Mouse (Mus musculus): ENCODE results near the gene Psma7. TPM values are rescaled to one million over a fixed set of nuclear protein-coding genes. Genes with fewer than 3 reads are reported as not detected.

The Psma7 gene
- 304 TPM for polyA plus RNA-seq (2014; fragmentation: Illumina TruSeq; extraction: RNeasy Lipid Tissue Mini Kit (QIAGEN cat#74804); ENCODE audit: low read depth, low replicate concordance)

DNA sequence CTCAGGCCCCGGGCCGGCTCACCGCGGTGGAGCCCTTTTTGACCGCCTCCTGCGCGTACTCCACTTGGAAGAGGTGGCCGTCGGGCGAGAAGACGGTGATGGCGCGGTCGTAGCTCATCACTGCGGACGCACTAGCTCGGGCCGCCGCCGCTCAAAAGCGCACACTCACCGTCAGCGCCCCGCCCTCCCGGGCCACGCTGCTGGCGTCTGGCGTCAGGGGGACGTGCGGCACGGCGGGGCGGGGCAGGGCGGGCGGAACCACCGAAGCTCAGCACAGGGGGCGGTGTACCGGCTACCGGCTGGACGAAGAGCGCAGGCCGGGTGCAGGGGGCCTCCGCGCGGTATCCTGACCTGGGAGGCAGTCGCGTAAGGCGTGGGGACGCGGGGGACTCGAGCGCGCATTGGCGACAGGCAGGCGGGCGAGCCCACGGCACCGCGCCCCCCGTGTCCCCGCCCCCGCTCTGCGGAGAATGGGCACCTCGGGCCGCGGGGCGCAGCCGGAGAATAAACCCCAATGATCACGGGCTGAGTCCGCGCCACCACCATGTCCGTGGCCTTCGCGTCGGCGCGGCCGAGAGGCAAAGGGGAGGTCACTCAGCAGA is at the start of gene Psma7, which contains the start of gene Ss18l1:
Psma7 (minus strand) TSS at position 178 of the 602 bp plus-strand sequence.
Ss18l1 (plus strand) TSS at position 254 of the 602 bp plus-strand sequence.

DNA sequence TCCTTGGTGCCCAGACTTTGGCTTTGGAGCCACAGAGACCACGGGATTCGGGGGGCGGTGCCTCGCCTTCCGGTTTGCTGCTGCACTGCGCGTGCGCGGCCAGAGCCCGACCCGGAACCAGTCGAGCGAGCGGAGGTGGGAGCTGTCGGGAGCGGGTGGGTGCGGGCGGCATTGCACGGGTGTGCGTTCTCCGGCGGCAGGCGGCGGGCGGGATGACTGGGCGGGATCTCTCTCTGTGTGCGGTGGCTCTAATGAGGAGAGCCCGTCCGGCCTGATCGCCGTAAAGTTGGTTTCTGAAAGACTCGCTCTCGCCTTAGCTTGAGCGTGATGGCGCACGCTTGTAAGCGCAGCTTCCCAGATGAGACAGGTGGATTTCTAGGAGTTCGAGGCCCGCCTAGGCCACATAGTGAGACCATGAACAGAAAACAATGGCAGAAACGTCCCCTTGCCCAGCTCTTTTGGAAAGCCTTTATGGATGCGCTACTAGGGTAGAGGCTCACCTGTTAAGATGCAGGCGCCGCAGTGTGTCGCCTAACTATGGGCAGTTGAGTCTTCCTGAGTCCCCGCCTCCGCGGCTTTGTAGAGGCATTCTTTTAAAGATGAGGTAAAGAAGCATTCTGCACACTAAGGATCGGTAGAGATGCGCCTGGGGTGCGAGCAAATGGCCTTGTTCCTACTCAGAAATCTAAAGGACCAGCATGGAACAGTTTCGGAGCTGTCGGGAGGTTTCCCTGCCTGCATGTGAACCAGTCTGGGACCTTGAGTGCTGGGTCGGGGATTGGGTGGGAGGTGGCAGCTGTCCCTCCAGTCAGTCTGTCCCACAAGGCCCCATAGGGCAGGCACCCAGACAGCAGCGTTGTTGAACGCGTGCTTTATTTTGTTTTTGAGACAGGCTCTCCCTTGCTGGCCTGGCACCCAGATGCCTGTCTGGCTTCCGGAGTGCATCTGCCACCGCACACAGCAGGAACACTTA is 28.5 kb upstream of the Psma7 start, which contains the start of gene Mtg2:
Mtg2 (plus strand) TSS at position 108 of the 973 bp plus-strand sequence.

DNA sequence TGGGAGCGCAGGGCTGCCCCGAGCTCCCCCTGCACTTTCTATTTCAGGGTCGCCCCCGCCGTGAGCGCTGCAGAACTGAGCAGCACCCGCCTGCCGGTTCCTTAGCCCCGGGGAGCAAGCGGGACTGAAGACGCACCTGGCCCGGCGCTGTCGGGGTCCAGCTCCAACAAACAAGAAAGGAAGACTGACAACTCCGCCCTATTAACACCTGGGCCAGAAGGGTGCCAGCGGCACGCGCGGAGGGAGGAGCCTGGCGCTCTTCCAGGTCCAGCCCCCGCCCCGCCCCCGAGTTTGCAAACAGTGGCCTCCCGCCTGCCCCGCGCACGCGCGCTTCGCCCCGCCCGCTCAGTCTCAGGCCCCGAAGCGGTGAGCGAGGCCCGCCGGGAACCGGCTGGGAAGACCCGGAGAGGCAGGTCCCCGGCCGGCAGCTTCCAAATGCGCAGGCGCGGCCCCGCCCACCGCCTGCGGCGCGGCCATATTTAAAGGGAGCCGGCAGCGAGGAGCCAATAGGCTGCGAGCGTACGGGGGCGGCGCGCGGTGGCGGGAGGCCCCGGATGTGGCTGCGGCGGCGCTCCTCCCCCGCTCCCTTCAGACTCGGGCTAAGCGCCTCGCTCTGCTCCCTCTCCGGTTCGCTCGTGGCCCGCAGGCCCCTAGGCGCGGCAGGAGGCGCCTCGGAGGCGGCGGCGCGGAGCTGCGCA is 17.7 kb downstream of the Psma7 start, which contains the start of gene Lsm14b:
Lsm14b (plus strand) TSS at position 587 of the 698 bp plus-strand sequence.

Other genes starting within 250 kb of the Psma7 start
- 13.1 TPM for gene Taf4, start 65.8 kb downstream of the Psma7 start, polyA plus RNA-seq (2014; fragmentation: Illumina TruSeq; extraction: RNeasy Lipid Tissue Mini Kit (QIAGEN cat#74804); ENCODE audit: low read depth, low replicate concordance)
- 49.7 TPM for gene Lsm14b, start 17.4 kb downstream of the Psma7 start, polyA plus RNA-seq (2014; fragmentation: Illumina TruSeq; extraction: RNeasy Lipid Tissue Mini Kit (QIAGEN cat#74804); ENCODE audit: low read depth, low replicate concordance)
- 39.0 TPM for gene Ss18l1, start 76 bp upstream of the Psma7 start, polyA plus RNA-seq (2014; fragmentation: Illumina TruSeq; extraction: RNeasy Lipid Tissue Mini Kit (QIAGEN cat#74804); ENCODE audit: low read depth, low replicate concordance)
- gene Mtg2, start 28.2 kb upstream of the Psma7 start, polyA plus RNA-seq (2014; fragmentation: Illumina TruSeq; extraction: RNeasy Lipid Tissue Mini Kit (QIAGEN cat#74804); ENCODE audit: low read depth, low replicate concordance): 18.5 TPM
- 1.1 TPM for gene Hrh3, start 62.1 kb upstream of the Psma7 start, polyA plus RNA-seq (2014; fragmentation: Illumina TruSeq; extraction: RNeasy Lipid Tissue Mini Kit (QIAGEN cat#74804); ENCODE audit: low read depth, low replicate concordance)
- gene Osbpl2, start 76.9 kb upstream of the Psma7 start, polyA plus RNA-seq (2014; fragmentation: Illumina TruSeq; extraction: RNeasy Lipid Tissue Mini Kit (QIAGEN cat#74804); ENCODE audit: low read depth, low replicate concordance): 72.2 TPM
- 99.2 TPM for gene Adrm1, start 129.1 kb upstream of the Psma7 start, polyA plus RNA-seq (2014; fragmentation: Illumina TruSeq; extraction: RNeasy Lipid Tissue Mini Kit (QIAGEN cat#74804); ENCODE audit: low read depth, low replicate concordance)
- gene Lama5, start 183.4 kb upstream of the Psma7 start, polyA plus RNA-seq (2014; fragmentation: Illumina TruSeq; extraction: RNeasy Lipid Tissue Mini Kit (QIAGEN cat#74804); ENCODE audit: low read depth, low replicate concordance): 42.4 TPM
- gene Rps21, start 214.9 kb upstream of the Psma7 start, polyA plus RNA-seq (2014; fragmentation: Illumina TruSeq; extraction: RNeasy Lipid Tissue Mini Kit (QIAGEN cat#74804); ENCODE audit: low read depth, low replicate concordance): 1,482 TPM
- 24.2 TPM for gene Cables2, start 231.1 kb upstream of the Psma7 start, polyA plus RNA-seq (2014; fragmentation: Illumina TruSeq; extraction: RNeasy Lipid Tissue Mini Kit (QIAGEN cat#74804); ENCODE audit: low read depth, low replicate concordance)
- gene Rbbp8nl, start 247.4 kb upstream of the Psma7 start, polyA plus RNA-seq (2014; fragmentation: Illumina TruSeq; extraction: RNeasy Lipid Tissue Mini Kit (QIAGEN cat#74804); ENCODE audit: low read depth, low replicate concordance): 2.6 TPM